ENCODE assay signal across 8 mouse cellular contexts in the genomic region with DNA sequence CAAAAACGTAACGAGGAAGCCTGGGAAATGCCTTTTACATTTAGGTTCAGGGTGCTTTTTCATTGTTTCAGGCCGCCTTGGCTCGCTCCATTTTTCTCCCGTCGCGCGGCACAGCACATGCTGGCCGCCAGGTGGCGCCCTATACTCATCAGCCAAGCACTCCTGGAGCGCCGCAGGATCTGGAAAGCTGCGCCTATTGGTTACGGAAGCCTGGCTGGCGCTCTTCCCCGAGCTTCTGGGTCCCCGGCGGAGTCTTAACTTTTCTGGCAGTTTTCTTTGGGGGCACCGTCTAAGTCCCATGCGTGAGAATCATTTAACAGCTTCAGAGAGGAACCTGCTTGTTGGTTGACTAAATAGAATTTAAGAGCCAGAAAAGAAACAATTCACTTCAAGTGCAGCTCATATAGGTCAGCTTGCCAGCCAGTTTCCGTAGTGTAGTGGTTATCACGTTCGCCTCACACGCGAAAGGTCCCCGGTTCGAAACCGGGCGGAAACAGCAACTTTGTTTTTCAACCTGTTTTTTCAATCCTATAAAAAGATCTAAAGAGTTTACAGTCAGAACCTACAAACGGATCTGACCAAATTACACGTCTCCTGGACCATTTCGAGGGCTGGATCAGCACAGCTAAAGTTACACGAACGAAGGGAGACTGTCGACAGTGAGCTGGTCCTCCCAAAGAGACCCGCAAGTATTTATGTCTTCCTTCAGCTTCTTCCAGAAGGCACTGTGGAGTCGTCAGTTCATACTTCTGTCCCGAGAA. TPM values are rescaled to one million over a fixed set of nuclear protein-coding genes. Genes with fewer than 3 reads are reported as not detected.
DNase-seq lines count a peak whose midpoint lies in the region; ATAC-seq and TF ChIP-seq lines count a peak whose summit lies in the region.

No protein-coding gene starts in this region.

- peak; percentile 72 for ATAC-seq in activated CD4-positive, CD25-positive, alpha-beta regulatory T cell, adult 4 months
- peak; percentile 74 for ATAC-seq in common myeloid progenitor, adult 5-6 weeks (replicated peaks; ENCODE audit: low read depth, poor library complexity, severe bottlenecking)
- ATAC-seq in hindbrain, postnatal 0 days, result peak; percentile 93

- H3K36me3 ChIP-seq in hindbrain, postnatal 0 days (ENCODE audit: insufficient read depth, low read length), result no peaks in the 10 kb centered on the region

- no peak; the same call in 1 of the 2 replicates for TF ChIP-seq CTCF in gastrocnemius, adult 2 months (IDR thresholded peaks at IDR 0.05)
- TF ChIP-seq CTCF in hindbrain, postnatal 0 days (IDR thresholded peaks at IDR 0.05; ENCODE audit: low read depth), result peak; percentile 96

- peak overlapping the region; percentile 85 for H3K4me2 ChIP-seq in hindbrain, postnatal 0 days (ENCODE audit: low read depth, low read length)

- DNase-seq in gastrocnemius, adult 2 months, result peak; percentile 95
- DNase-seq in hindbrain, postnatal 0 days (ENCODE audit: low spot score), result peak; percentile 98
- DNase-seq in left cerebral cortex, adult 18-20 months (ENCODE audit: low spot score in 2 of 2), result peak; percentile 91 to 97
- peak; percentile 94 for DNase-seq in lung, postnatal 4 days
- DNase-seq in retina, postnatal 1 day, result peak; percentile 97
- DNase-seq in thymus, postnatal 4 days, result peak; percentile 93

- no peaks in the 10 kb centered on the region; the same call in 1 of the 2 replicates for H3K4me1 ChIP-seq in hindbrain, postnatal 0 days (ENCODE audit: insufficient read depth, low read length)

- peak overlapping the region; percentile 44; the same call in 1 of the 2 replicates for H3K9ac ChIP-seq in hindbrain, postnatal 0 days (replicated peaks; ENCODE audit: low read length)

- WGBS in hindbrain, postnatal 0 days, result under 1% methylated on average over 38 of the region's 38 CpGs

- no peaks in the 10 kb centered on the region for H3K9me3 ChIP-seq in hindbrain, postnatal 0 days (ENCODE audit: low read length)

- no peaks in the 10 kb centered on the region for H3K27me3 ChIP-seq in hindbrain, postnatal 0 days (ENCODE audit: insufficient read depth, low read length)

- peak overlapping the region; percentile 89 for H3K4me3 ChIP-seq in gastrocnemius, adult 2 months
- H3K4me3 ChIP-seq in hindbrain, postnatal 0 days (ENCODE audit: low read length), result peak overlapping the region; percentile 51

- intact Hi-C loops in gastrocnemius, adult 2 months (cut with DNase I), result loop anchor here (2.0 to 10.0 kb wide), 3 partner anchors 66 to 234 kb away; partner anchors contain the start of genes Nit1, Pfdn2, Ppox and Usp21

- peak overlapping the region; percentile 91 for H3K27ac ChIP-seq in gastrocnemius, adult 2 months
- H3K27ac ChIP-seq in hindbrain, postnatal 0 days, result peak overlapping the region; percentile 79

RNA-seq across cellular contexts. Expression of gene Cfap126, which starts 2.5 kb away (rescaled TPM):
- polyA plus RNA-seq in activated CD4-positive, CD25-positive, alpha-beta regulatory T cell, adult 4 months (2017; shearing (Covaris generic)), result 1 to 10 TPM; 2.1 to 2.4 TPM
- 2.1 and 5.3 TPM in 2 replicates for total RNA-seq in common myeloid progenitor, adult 5-6 weeks (2017)
- total RNA-seq in gastrocnemius, adult 2 months (2021), result 1 to 10 TPM in 1 of 2 experiments, under 1 TPM in 1; 0.75 to 1.8 TPM
- 2.7 and 6.7 TPM in 2 replicates for total RNA-seq in hindbrain, postnatal 0 days (2014; rRNA removed)
- polyA plus RNA-seq in hindbrain, postnatal 0 days (2015; fragmentation: Nextera tagmentation; extraction: Ambion mirVana), result 12.2 and 15.3 TPM in 2 replicates
- under 1 TPM in 1 of 2 experiments, not detected in 1; 0.79 TPM for total RNA-seq in left cerebral cortex, adult 18-20 months (2021)

RNA-seq across cellular contexts. Expression of gene Sdhc, which starts 39.2 kb away (rescaled TPM):
- polyA plus RNA-seq in activated CD4-positive, CD25-positive, alpha-beta regulatory T cell, adult 4 months (2017; shearing (Covaris generic)), result 100 to 1,000 TPM; 102 to 131 TPM
- 56.9 and 71.9 TPM in 2 replicates for total RNA-seq in common myeloid progenitor, adult 5-6 weeks (2017)
- total RNA-seq in gastrocnemius, adult 2 months (2021), result 100 to 1,000 TPM; 635 to 909 TPM
- 227 and 243 TPM in 2 replicates for total RNA-seq in hindbrain, postnatal 0 days (2014; rRNA removed)
- 309 and 320 TPM in 2 replicates for polyA plus RNA-seq in hindbrain, postnatal 0 days (2015; fragmentation: Nextera tagmentation; extraction: Ambion mirVana)
- 100 to 1,000 TPM; 195 to 207 TPM for total RNA-seq in left cerebral cortex, adult 18-20 months (2021)

RNA-seq across cellular contexts. Expression of gene Mpz, which starts 39.3 kb away (rescaled TPM):
- polyA plus RNA-seq in activated CD4-positive, CD25-positive, alpha-beta regulatory T cell, adult 4 months (2017; shearing (Covaris generic)), result not detected
- not detected in 2 replicates for total RNA-seq in common myeloid progenitor, adult 5-6 weeks (2017)
- 10 to 100 TPM; 24.7 to 27.7 TPM for total RNA-seq in gastrocnemius, adult 2 months (2021)
- total RNA-seq in hindbrain, postnatal 0 days (2014; rRNA removed), result 4.8 and 5.5 TPM in 2 replicates
- 5.1 and 5.9 TPM in 2 replicates for polyA plus RNA-seq in hindbrain, postnatal 0 days (2015; fragmentation: Nextera tagmentation; extraction: Ambion mirVana)
- total RNA-seq in left cerebral cortex, adult 18-20 months (2021), result not detected

RNA-seq across cellular contexts. Expression of gene Fcgr3, which starts 46.5 kb away (rescaled TPM):
- under 1 TPM in 1 of 2 experiments, not detected in 1; 0.45 TPM for polyA plus RNA-seq in activated CD4-positive, CD25-positive, alpha-beta regulatory T cell, adult 4 months (2017; shearing (Covaris generic))
- total RNA-seq in common myeloid progenitor, adult 5-6 weeks (2017), result 7.8 and 15.7 TPM in 2 replicates
- 1 to 10 TPM; 1.8 to 4.3 TPM for total RNA-seq in gastrocnemius, adult 2 months (2021)
- 15.2 and 15.9 TPM in 2 replicates for total RNA-seq in hindbrain, postnatal 0 days (2014; rRNA removed)
- 14.1 and 15.5 TPM in 2 replicates for polyA plus RNA-seq in hindbrain, postnatal 0 days (2015; fragmentation: Nextera tagmentation; extraction: Ambion mirVana)
- 10 to 100 TPM; 11.1 to 13.2 TPM for total RNA-seq in left cerebral cortex, adult 18-20 months (2021)

Comparison
In these comparisons a context has a peak if more than half of its experiments do, and no peak if none do; other contexts are left out.
1. Peak in every context shown above with its lines: DNase-seq, ATAC-seq, H3K4me3 ChIP-seq and H3K27ac ChIP-seq.